Mouse (Mus musculus) ovary, postnatal 36 days (tissue): Measurements from ENCODE around the gene Ift46.

ENCODE experiments used
- DNase-seq: peaks from one replicate; pipeline ENCODE4 v3.0.0; 2022; ENCODE audit warnings: low spot score, mixed read lengths

Ift46 gene

GRCm38 (mm10) chr9:44767101-44768028 lies at the start of gene Ift46, which contains the start of gene Arcn1:
Gene Ift46 (plus strand): TSS chr9:44767908.
Gene Arcn1 (minus strand): TSS chr9:44767845.
- peak; percentile 82 for DNase-seq

GRCm38 (mm10) chr9:44718937-44719631 lies 48.6 kb upstream of the Ift46 start:
- DNase-seq = no peak

- no peak for DNase-seq
Observed at GRCm38 (mm10) chr9:44719632-44720357, 47.9 kb upstream of the Ift46 start.

- DNase-seq = no peak
Observed at GRCm38 (mm10) chr9:44720358-44721153, 47.2 kb upstream of the Ift46 start.

GRCm38 (mm10) chr9:44721154-44721876 lies 46.4 kb upstream of the Ift46 start:
- peak; percentile 92 for DNase-seq

GRCm38 (mm10) chr9:44721877-44722186 lies 45.9 kb upstream of the Ift46 start:
- DNase-seq = no peak

- DNase-seq = no peak
Observed at GRCm38 (mm10) chr9:44722575-44722974, 45.1 kb upstream of the Ift46 start.

- no peak for DNase-seq
Observed at GRCm38 (mm10) chr9:44723008-44723407, 44.7 kb upstream of the Ift46 start.

- DNase-seq = no peak
Observed at GRCm38 (mm10) chr9:44723521-44724041, 44.1 kb upstream of the Ift46 start.

GRCm38 (mm10) chr9:44724223-44724622 lies 43.5 kb upstream of the Ift46 start:
- peak; percentile 61 for DNase-seq

GRCm38 (mm10) chr9:44724665-44725064 lies 43.0 kb upstream of the Ift46 start:
- no peak for DNase-seq

GRCm38 (mm10) chr9:44726431-44727146 lies 41.1 kb upstream of the Ift46 start:
- DNase-seq = no peak

- DNase-seq = no peak
Observed at GRCm38 (mm10) chr9:44727441-44727840, 40.3 kb upstream of the Ift46 start.

GRCm38 (mm10) chr9:44732130-44732549 lies 35.6 kb upstream of the Ift46 start:
- no peak for DNase-seq

- no peak for DNase-seq
Observed at GRCm38 (mm10) chr9:44732921-44733530, 34.7 kb upstream of the Ift46 start.

- peak; percentile 70 for DNase-seq
Observed at GRCm38 (mm10) chr9:44733671-44734523, 33.8 kb upstream of the Ift46 start.

- peak; percentile 84 for DNase-seq
Observed at GRCm38 (mm10) chr9:44734524-44735494, 32.9 kb upstream of the Ift46 start, which contains the start of gene Phldb1. Gene Phldb1 (minus strand): TSS chr9:44735198.
